Mouse (Mus musculus): ENCODE results near the gene Ucn3. TPM values are rescaled to one million over a fixed set of nuclear protein-coding genes. Genes with fewer than 3 reads are reported as not detected.

The Ucn3 gene
- polyA plus RNA-seq (2012; rRNA removed): not detected in 2 replicates
- polyA plus RNA-seq (2014; fragmentation: Nextera tagmentation; extraction: Ambion mirVana): 0.14 TPM in 1 of 2 replicates, not detected in the other

GRCm38 (mm10) chr13:3945249-3945648 lies at the start of gene Ucn3:
TSS of gene Ucn3 (minus strand) at chr13:3945349.
- 44% methylated on average over 2 of the region's 2 CpGs for WGBS
- no peak within 1 kb of the TSS for H3K27ac ChIP-seq (replicated peaks; ENCODE audit: low read depth, low read length)
- H3K4me2 ChIP-seq (replicated peaks; ENCODE audit: low read depth, low read length, severe bottlenecking): no peak within 1 kb of the TSS
- DNase-seq (ENCODE audit: low spot score) (no peak), ATAC-seq (ENCODE audit: low FRiP score, low read depth) (no peak)
- no peaks in the 10 kb centered on the region for H3K27me3 ChIP-seq (ENCODE audit: control insufficient read depth, insufficient read depth, low read length)
- no peak within 1 kb of the TSS for H3K4me3 ChIP-seq (replicated peaks; ENCODE audit: low read length)
- H3K9ac ChIP-seq (ENCODE audit: low read depth, low read length, severe bottlenecking): no peak within 1 kb of the TSS
- no peaks in the 10 kb centered on the region for H3K4me1 ChIP-seq (ENCODE audit: control insufficient read depth, insufficient read depth, low read length)
- H3K9me3 ChIP-seq (ENCODE audit: control insufficient read depth, low read length): no peaks in the 10 kb centered on the region
- H3K36me3 ChIP-seq (ENCODE audit: control insufficient read depth, insufficient read depth, low read length): no peaks in the 10 kb centered on the region
- no peak for TF ChIP-seq POLR2A (IDR thresholded peaks at IDR 0.05; ENCODE audit: borderline replicate concordance, extremely low read depth, insufficient read depth, insufficient read length)

GRCm38 (mm10) chr13:3992081-3992480 lies 46.9 kb upstream of the Ucn3 start:
- no peaks in the 10 kb centered on the region for H3K9me3 ChIP-seq (ENCODE audit: control insufficient read depth, low read length)
- no peaks in the 10 kb centered on the region for H3K4me1 ChIP-seq (ENCODE audit: control insufficient read depth, insufficient read depth, low read length)
- no peak for ATAC-seq (ENCODE audit: low FRiP score, low read depth)
- H3K27ac ChIP-seq (replicated peaks; ENCODE audit: low read depth, low read length): no peak overlapping the region
- H3K9ac ChIP-seq (ENCODE audit: low read depth, low read length, severe bottlenecking): no peak overlapping the region
- no peak overlapping the region for H3K4me2 ChIP-seq (replicated peaks; ENCODE audit: low read depth, low read length, severe bottlenecking)
- H3K27me3 ChIP-seq (ENCODE audit: control insufficient read depth, insufficient read depth, low read length): no peaks in the 10 kb centered on the region
- no peak overlapping the region for H3K4me3 ChIP-seq (replicated peaks; ENCODE audit: low read length)
- no peak for TF ChIP-seq POLR2A (IDR thresholded peaks at IDR 0.05; ENCODE audit: borderline replicate concordance, extremely low read depth, insufficient read depth, insufficient read length)
- no peak for DNase-seq (ENCODE audit: low spot score)
- no peaks in the 10 kb centered on the region for H3K36me3 ChIP-seq (ENCODE audit: control insufficient read depth, insufficient read depth, low read length)

- no peak overlapping the region for H3K27ac ChIP-seq (replicated peaks; ENCODE audit: low read depth, low read length)
- WGBS: 95% methylated on average over 4 of the region's 4 CpGs
- H3K4me3 ChIP-seq (replicated peaks; ENCODE audit: low read length): no peak overlapping the region
- no peak overlapping the region for H3K9ac ChIP-seq (ENCODE audit: low read depth, low read length, severe bottlenecking)
- ATAC-seq (ENCODE audit: low FRiP score, low read depth) (no peak), DNase-seq (ENCODE audit: low spot score) (no peak)
- TF ChIP-seq POLR2A (IDR thresholded peaks at IDR 0.05; ENCODE audit: borderline replicate concordance, extremely low read depth, insufficient read depth, insufficient read length): no peak
- no peaks in the 10 kb centered on the region for H3K9me3 ChIP-seq (ENCODE audit: control insufficient read depth, low read length)
- H3K36me3 ChIP-seq (ENCODE audit: control insufficient read depth, insufficient read depth, low read length): no peaks in the 10 kb centered on the region
- H3K4me1 ChIP-seq (ENCODE audit: control insufficient read depth, insufficient read depth, low read length): no peaks in the 10 kb centered on the region
- no peak overlapping the region for H3K4me2 ChIP-seq (replicated peaks; ENCODE audit: low read depth, low read length, severe bottlenecking)
- no peaks in the 10 kb centered on the region for H3K27me3 ChIP-seq (ENCODE audit: control insufficient read depth, insufficient read depth, low read length)
Observed at GRCm38 (mm10) chr13:3968849-3969248, 23.7 kb upstream of the Ucn3 start.

GRCm38 (mm10) chr13:3951198-3951914 lies 6.2 kb upstream of the Ucn3 start:
- no peak for TF ChIP-seq POLR2A (IDR thresholded peaks at IDR 0.05; ENCODE audit: borderline replicate concordance, extremely low read depth, insufficient read depth, insufficient read length)
- H3K9me3 ChIP-seq (ENCODE audit: control insufficient read depth, low read length): no peaks in the 10 kb centered on the region
- no peaks in the 10 kb centered on the region for H3K4me1 ChIP-seq (ENCODE audit: control insufficient read depth, insufficient read depth, low read length)
- no peak for ATAC-seq (ENCODE audit: low FRiP score, low read depth)
- no peaks in the 10 kb centered on the region for H3K36me3 ChIP-seq (ENCODE audit: control insufficient read depth, insufficient read depth, low read length)
- no peak overlapping the region for H3K27ac ChIP-seq (replicated peaks; ENCODE audit: low read depth, low read length)
- WGBS: 80% methylated on average over 6 of the region's 6 CpGs
- no peak overlapping the region for H3K4me3 ChIP-seq (replicated peaks; ENCODE audit: low read length)
- no peak for DNase-seq (ENCODE audit: low spot score)
- no peaks in the 10 kb centered on the region for H3K27me3 ChIP-seq (ENCODE audit: control insufficient read depth, insufficient read depth, low read length)
- H3K9ac ChIP-seq (ENCODE audit: low read depth, low read length, severe bottlenecking): no peak overlapping the region
- no peak overlapping the region for H3K4me2 ChIP-seq (replicated peaks; ENCODE audit: low read depth, low read length, severe bottlenecking)

- Histone ChIP-seq H3K4me3 (replicated peaks; ENCODE audit: low read length) (no peak overlapping the region), H3K9me3 (ENCODE audit: control insufficient read depth, low read length) (no peaks in the 10 kb centered on the region), H3K27me3 (ENCODE audit: control insufficient read depth, insufficient read depth, low read length) (no peaks in the 10 kb centered on the region), H3K36me3 (ENCODE audit: control insufficient read depth, insufficient read depth, low read length) (no peaks in the 10 kb centered on the region), H3K4me2 (replicated peaks; ENCODE audit: low read depth, low read length, severe bottlenecking) (no peak overlapping the region), H3K9ac (ENCODE audit: low read depth, low read length, severe bottlenecking) (no peak overlapping the region), H3K4me1 (ENCODE audit: control insufficient read depth, insufficient read depth, low read length) (no peaks in the 10 kb centered on the region), H3K27ac (replicated peaks; ENCODE audit: low read depth, low read length) (no peak overlapping the region)
- DNase-seq (ENCODE audit: low spot score) (no peak), ATAC-seq (ENCODE audit: low FRiP score, low read depth) (no peak)
- TF ChIP-seq POLR2A (IDR thresholded peaks at IDR 0.05; ENCODE audit: borderline replicate concordance, extremely low read depth, insufficient read depth, insufficient read length): no peak
- WGBS: 93% methylated on average over 4 of the region's 4 CpGs
Observed at GRCm38 (mm10) chr13:3949477-3949876, 4.3 kb upstream of the Ucn3 start.

Data from limb, embryonic 14.5 days (tissue).